Mouse (Mus musculus) splenic B cell, adult 2 months (primary cell): ENCODE measurements around the gene Calhm2.

Experiments used
- DNase-seq: peaks from one replicate; pipeline ENCODE4 v3.0.0-alpha.2; 2011; ENCODE audit warnings: low read depth, low spot score
- H3K27me3 ChIP-seq: 2 replicates; pipeline ENCODE4 v1.6.1; 2012; ENCODE audit warnings: mild to moderate bottlenecking, low read length, moderate library complexity, mixed read lengths; ENCODE audit not compliant: control insufficient read depth, poor library complexity, insufficient read depth, severe bottlenecking
- H3K36me3 ChIP-seq: 2 replicates; pipeline ENCODE4 v1.6.1; 2012; ENCODE audit warnings: mild to moderate bottlenecking, low read length, moderate library complexity, mixed read lengths; ENCODE audit not compliant: control insufficient read depth, poor library complexity, insufficient read depth, severe bottlenecking

Gene Calhm2

GRCm38 (mm10) chr19:47137771-47138421 is at the start of gene Calhm2:
Calhm2 (minus strand) TSS chr19:47138294.
- peak; percentile 59 for DNase-seq
- Histone ChIP-seq H3K36me3 (peaks cover 6% of the 10 kb centered on the region; the same call in 1 of the 2 replicates), H3K27me3 (no peaks in the 10 kb centered on the region)

GRCm38 (mm10) chr19:47186514-47187275 is 48.6 kb upstream of the Calhm2 start:
- DNase-seq: no peak
- no peaks in the 10 kb centered on the region for H3K36me3 ChIP-seq
- no peaks in the 10 kb centered on the region for H3K27me3 ChIP-seq

DNA sequence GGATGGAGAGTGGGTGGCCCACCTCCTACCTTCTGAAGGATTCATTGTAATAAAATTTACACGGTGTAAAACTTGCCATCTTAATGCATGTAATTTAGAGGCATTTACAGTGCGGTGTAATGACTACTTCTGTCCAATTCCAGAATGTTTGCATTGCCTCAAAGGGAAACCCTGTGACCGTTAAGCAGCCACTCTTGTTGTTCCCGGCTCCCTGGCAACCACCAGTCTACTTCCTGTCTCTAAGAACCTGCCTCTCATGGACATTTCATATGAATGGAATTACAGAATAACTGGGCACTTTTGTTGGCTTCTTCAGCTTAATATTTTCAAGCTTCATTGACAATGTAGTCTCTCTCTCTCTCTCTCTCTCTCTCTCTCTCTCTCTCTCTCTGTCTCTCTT is 46.6 kb upstream of the Calhm2 start:
- DNase-seq: no peak
- Histone ChIP-seq H3K36me3 (no peaks in the 10 kb centered on the region), H3K27me3 (no peaks in the 10 kb centered on the region; the same call in 1 of the 2 replicates)

GRCm38 (mm10) chr19:47184221-47184620 is 46.1 kb upstream of the Calhm2 start:
- H3K36me3 ChIP-seq: no peaks in the 10 kb centered on the region
- H3K27me3 ChIP-seq: no peaks in the 10 kb centered on the region; the same call in 1 of the 2 replicates
- no peak for DNase-seq

DNA sequence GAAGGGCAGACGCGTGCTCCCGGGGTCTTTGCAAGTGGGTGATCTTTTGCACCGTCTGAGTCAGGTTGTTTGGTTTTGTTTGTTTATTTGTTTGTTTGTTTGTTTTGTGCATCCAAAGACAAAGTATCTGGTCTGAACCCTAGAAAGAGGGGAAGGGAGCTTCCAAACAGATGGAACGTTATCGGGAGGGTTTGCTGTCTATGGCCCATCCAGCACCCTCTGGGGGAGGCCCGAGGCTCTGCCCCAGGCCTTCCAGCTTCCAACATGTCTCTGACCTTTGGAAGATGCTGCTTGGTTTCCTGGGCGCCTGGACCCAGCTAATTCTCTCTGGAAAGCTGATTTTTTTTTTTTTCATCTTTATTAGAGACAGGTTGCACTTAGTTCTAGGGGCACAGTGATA is 41.9 kb upstream of the Calhm2 start:
- DNase-seq: no peak
- H3K36me3 ChIP-seq: no peaks in the 10 kb centered on the region

GRCm38 (mm10) chr19:47179272-47179809 is 41.2 kb upstream of the Calhm2 start:
- no peak for DNase-seq
- Histone ChIP-seq H3K27me3 (no peaks in the 10 kb centered on the region; the same call in 1 of the 2 replicates), H3K36me3 (no peaks in the 10 kb centered on the region)

More for the DNA sequence above, 41.9 kb upstream of the Calhm2 start:
- no peaks in the 10 kb centered on the region; the same call in 1 of the 2 replicates for H3K27me3 ChIP-seq

DNA sequence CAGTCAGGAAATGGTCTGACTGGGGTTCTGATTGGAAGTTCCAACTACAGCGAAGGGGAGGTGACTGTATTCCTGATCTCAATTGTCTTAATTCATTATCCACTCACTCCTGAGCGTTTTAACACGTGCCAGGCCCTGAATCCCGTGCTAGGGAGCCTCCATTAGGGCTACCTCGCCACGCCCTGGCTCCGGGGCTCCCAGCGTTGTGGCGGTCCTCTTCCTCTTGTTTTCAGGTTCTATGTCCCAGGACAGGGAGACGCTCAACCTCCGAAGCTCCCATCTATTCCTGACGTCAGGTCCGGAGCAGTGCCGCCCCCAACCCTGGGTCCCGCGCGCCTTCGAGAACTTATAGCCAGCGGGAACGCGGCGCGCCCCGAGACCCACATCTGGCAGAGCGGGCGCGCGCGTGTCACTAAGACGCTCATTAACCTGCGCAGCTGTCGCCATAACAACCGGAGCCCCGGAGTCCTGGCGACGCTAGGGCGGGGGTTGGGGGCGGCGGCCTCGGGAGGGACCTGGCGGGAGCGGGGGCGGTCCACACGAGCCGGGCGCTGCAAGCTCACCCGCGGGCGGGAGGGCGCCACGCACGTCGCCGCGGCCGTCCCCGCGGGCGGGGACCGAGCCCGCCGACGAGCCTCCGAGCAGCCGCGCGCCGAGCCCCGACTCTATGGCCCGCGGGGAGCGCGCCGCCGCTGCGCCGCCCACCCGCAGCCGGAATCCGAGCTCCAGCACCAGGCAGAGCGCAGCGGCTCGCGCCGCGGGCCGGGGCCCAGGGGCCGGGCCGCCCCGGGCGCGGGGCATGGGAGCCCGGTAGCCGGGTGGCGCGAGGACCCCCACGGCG is 40.6 kb upstream of the Calhm2 start, which contains the start of gene Neurl1a:
Neurl1a (plus strand) TSS at position 390 of the 841 bp plus-strand sequence.
- DNase-seq: peak; percentile 29
- H3K27me3 ChIP-seq: no peaks in the 10 kb centered on the region; the same call in 1 of the 2 replicates

GRCm38 (mm10) chr19:47178001-47178400 is 39.9 kb upstream of the Calhm2 start:
- peak; percentile 18 for DNase-seq
- no peaks in the 10 kb centered on the region; the same call in 1 of the 2 replicates for H3K27me3 ChIP-seq
- no peaks in the 10 kb centered on the region for H3K36me3 ChIP-seq

More for the DNA sequence above, 40.6 kb upstream of the Calhm2 start, which contains the start of gene Neurl1a:
- no peaks in the 10 kb centered on the region for H3K36me3 ChIP-seq

GRCm38 (mm10) chr19:47176916-47177505 is 38.9 kb upstream of the Calhm2 start:
- no peaks in the 10 kb centered on the region; the same call in 1 of the 2 replicates for H3K27me3 ChIP-seq
- no peak for DNase-seq
- no peaks in the 10 kb centered on the region for H3K36me3 ChIP-seq

DNA sequence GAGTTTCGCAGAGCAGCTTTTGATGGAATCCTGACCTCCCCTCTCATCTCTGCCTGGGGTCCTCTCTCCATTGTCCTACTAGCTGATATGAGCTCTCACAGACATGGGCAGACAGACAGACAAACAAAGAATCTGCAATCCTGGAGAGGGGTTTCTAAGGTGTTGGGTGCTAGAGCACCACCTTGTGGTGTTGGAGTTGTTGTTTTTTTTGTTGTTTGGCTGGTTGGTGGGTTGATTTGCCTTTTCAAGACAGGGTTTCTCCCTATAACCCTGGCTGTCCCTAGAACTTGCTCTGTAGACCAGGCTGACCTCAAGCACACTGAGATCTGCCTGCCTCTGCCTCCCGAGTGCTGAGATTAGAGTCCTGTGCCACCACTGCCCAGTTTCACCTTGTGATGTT is 37.4 kb upstream of the Calhm2 start:
- H3K36me3 ChIP-seq: no peaks in the 10 kb centered on the region
- peak; percentile 39 for DNase-seq
- no peaks in the 10 kb centered on the region for H3K27me3 ChIP-seq

DNA sequence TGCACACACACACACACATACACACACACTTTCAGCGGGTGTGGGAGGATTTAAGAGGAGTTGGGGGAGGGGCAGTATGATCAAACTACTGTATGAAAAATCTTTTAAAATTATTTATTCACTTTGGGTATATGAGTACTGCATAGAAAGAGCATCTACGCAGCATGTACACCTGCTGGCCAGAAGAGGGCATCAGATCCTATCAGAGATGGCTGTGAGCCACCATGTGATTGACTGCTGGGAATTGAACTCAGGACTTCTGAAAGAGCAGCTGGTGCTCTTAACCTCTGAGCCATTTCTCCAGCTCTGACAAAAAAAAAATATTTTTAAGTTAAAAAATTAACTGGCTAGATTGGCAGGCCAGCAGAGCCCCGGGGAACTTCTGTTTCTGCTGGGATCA is 36.4 kb upstream of the Calhm2 start:
- H3K27me3 ChIP-seq: no peaks in the 10 kb centered on the region
- peak; percentile 63 for DNase-seq
- H3K36me3 ChIP-seq: no peaks in the 10 kb centered on the region

GRCm38 (mm10) chr19:47168793-47169412 is 30.8 kb upstream of the Calhm2 start:
- peak; percentile 90 for DNase-seq
- H3K27me3 ChIP-seq: 0 out of 2 replicates have a peak, but pooled peaks cover 2% of the 10 kb centered on the region
- no peaks in the 10 kb centered on the region for H3K36me3 ChIP-seq

DNA sequence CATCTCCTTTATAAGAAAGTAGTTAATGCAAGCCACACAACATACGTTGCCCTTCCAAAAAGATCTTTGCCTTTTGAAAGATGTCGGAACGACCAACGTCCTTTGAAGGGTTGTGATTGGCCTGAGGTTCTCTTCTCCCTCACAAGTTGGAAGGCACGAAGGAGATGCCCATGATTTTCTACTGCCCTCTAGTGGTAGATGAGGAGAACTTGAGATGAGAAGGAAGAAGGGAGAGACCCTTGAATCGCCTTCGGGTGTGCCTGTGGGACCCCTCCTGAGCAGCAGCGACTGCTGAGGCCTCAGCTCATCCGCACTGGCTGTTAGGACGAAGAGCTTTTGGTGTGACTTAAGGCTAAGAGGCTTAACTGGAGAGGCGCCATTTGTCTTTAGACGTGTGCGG is 30.1 kb upstream of the Calhm2 start:
- H3K36me3 ChIP-seq: no peaks in the 10 kb centered on the region
- DNase-seq: peak; percentile 81
- H3K27me3 ChIP-seq: 0 out of 2 replicates have a peak, but pooled peaks cover 2% of the 10 kb centered on the region
